Mouse (Mus musculus) cerebellum, adult 2 months (tissue): ENCODE data around the gene Spink2. TPM values are rescaled to one million over a fixed set of nuclear protein-coding genes. Genes with fewer than 3 reads are reported as not detected.

Experiments used
- DNase-seq, 2 experiments: peaks; one replicate each; pipeline ENCODE4 v3.0.0; 2021
- H3K27ac ChIP-seq: fragments of 200-500 bp; 2 replicates; pipeline ENCODE4 v1.5.1; 2012; ENCODE audit warnings: low read length, control low read depth, inconsistent platforms; ENCODE audit not compliant: insufficient read depth
- H3K27me3 ChIP-seq: fragments of 200-500 bp; 2 replicates; pipeline ENCODE4 v1.6.1; 2012; ENCODE audit warnings: inconsistent platforms, mild to moderate bottlenecking, low read length, moderate library complexity; ENCODE audit not compliant: control insufficient read depth, insufficient read depth
- H3K4me1 ChIP-seq: fragments of 200-500 bp; 2 replicates; pipeline ENCODE4 v1.6.1; 2011; ENCODE audit warnings: low read length; ENCODE audit not compliant: control insufficient read depth, insufficient read depth
- H3K4me3 ChIP-seq: fragments of 200-500 bp; replicated peaks from 2 replicates; pipeline ENCODE3; 2011; ENCODE audit warnings: mild to moderate bottlenecking, low read depth, low read length, control low read depth; ENCODE audit not compliant: insufficient read depth
- CTCF ChIP-seq: fragments of 200-500 bp; IDR thresholded peaks from 2 replicates; pipeline ENCODE4 v1.5.1; 2011; ENCODE audit warnings: low read depth, mild to moderate bottlenecking, control low read depth, low read length, moderate library complexity, borderline replicate concordance; ENCODE audit not compliant: insufficient read depth
- POLR2A ChIP-seq: fragments of 200-500 bp; IDR thresholded peaks from 2 replicates; pipeline ENCODE4 v1.6.1; 2011; ENCODE audit warnings: low read length, control low read depth, borderline replicate concordance; ENCODE audit not compliant: insufficient read depth
- WGBS: fragments of 180-500 bp; shearing (Covaris S2); methylation state at CpG from one replicate; pipeline ENCODE4 v1.1.7; 2018; 5-methylcytosine and 5-hydroxymethylcytosine counted together
- polyA plus RNA-seq: library from polyadenylated mRNA; depleted of rRNA; stranded (reverse); fragments of >200 nt; gene quantifications from 2 replicates; pipeline ENCODE4 v1.2.3, GENCODE M21; 2012; rRNA removed

Spink2 gene
- polyA plus RNA-seq, 1 experiment: not detected

- no peaks in the 10 kb centered on the region; the same call in 1 of the 2 replicates for H3K4me1 ChIP-seq
- no peaks in the 10 kb centered on the region for H3K27me3 ChIP-seq
- no peak for TF ChIP-seq POLR2A
- no peak for TF ChIP-seq CTCF
- 95% methylated on average over 12 of the region's 12 CpGs for WGBS
- no peak overlapping the region for H3K27ac ChIP-seq
- no peak for DNase-seq
- H3K4me3 ChIP-seq: no peak overlapping the region
Measured at GRCm38 (mm10) chr5:77155526-77155925, 55.7 kb downstream of the Spink2 start.

Other genes starting within 250 kb of the Spink2 start
- gene Srp72, start 236.8 kb downstream of the Spink2 start, polyA plus RNA-seq: 62.0 and 66.2 TPM in 2 replicates
- 0.25 TPM in 1 of 2 replicates, not detected in the other for gene Arl9, start 207.4 kb downstream of the Spink2 start, polyA plus RNA-seq
- gene Thegl, start 195.4 kb downstream of the Spink2 start, polyA plus RNA-seq: 0.74 and 0.86 TPM in 2 replicates
- gene Hopx, start 96.3 kb downstream of the Spink2 start, polyA plus RNA-seq: 238 and 272 TPM in 2 replicates
- gene Rest, start 54.0 kb upstream of the Spink2 start, polyA plus RNA-seq: 2.9 and 3.2 TPM in 2 replicates
- 24.8 and 25.2 TPM in 2 replicates for gene Noa1, start 98.6 kb upstream of the Spink2 start, polyA plus RNA-seq
- gene Polr2b, start 98.7 kb upstream of the Spink2 start, polyA plus RNA-seq: 46.4 and 49.7 TPM in 2 replicates
- gene Igfbp7, start 196.6 kb upstream of the Spink2 start, polyA plus RNA-seq: 82.5 and 96.5 TPM in 2 replicates